Comparison of ENCODE assay signal across 22 mouse cellular contexts in genomic region chr5:113009183-113009820, GRCm38 (mm10). TPM values are rescaled to one million over a fixed set of nuclear protein-coding genes. Genes with fewer than 3 reads are reported as not detected.
DNase-seq lines count a peak whose midpoint lies in the region; ATAC-seq and TF ChIP-seq lines count a peak whose summit lies in the region.
"Had no signal": no experiment of that assay in that cellular context is flagged by ENCODE, and none has a peak within 500 bp of the region (broad histone marks: within the 10 kb centered on the region; RNA-seq: fewer than 3 reads in every experiment).

No protein-coding gene starts in this region.

- H3K27me3 ChIP-seq in heart, embryonic 12.5 days (replicated peaks) = no peaks in the 10 kb centered on the region
- no peaks in the 10 kb centered on the region for H3K27me3 ChIP-seq in liver, postnatal 0 days (ENCODE audit: insufficient read depth, low read length)
- peaks cover 2% of the 10 kb centered on the region; the same call in 1 of the 2 replicates for H3K27me3 ChIP-seq in liver, embryonic 11.5 days (replicated peaks; ENCODE audit: control insufficient read depth, insufficient read depth, low read length)
- H3K27me3 ChIP-seq: neural tube, embryonic 15.5 days had no signal

- H3K79me2 ChIP-seq in macrophage (ENCODE audit: inconsistent target) = peaks cover 26% of the 10 kb centered on the region; the same call in 1 of the 2 replicates

- no peak overlapping the region for H3K4me3 ChIP-seq in heart, embryonic 12.5 days
- H3K4me3 ChIP-seq in liver, postnatal 0 days (ENCODE audit: low read depth, low read length) = no peak overlapping the region
- H3K4me3 ChIP-seq in liver, embryonic 11.5 days (ENCODE audit: low read depth, low read length) = no peak overlapping the region
- no peak overlapping the region for H3K4me3 ChIP-seq in macrophage (ENCODE audit: inconsistent target)
- H3K4me3 ChIP-seq: forebrain, embryonic 10.5 days; hindbrain, embryonic 10.5 days; megakaryocyte, embryonic 14.5 days; neural tube, embryonic 15.5 days had no signal

- WGBS in heart, embryonic 12.5 days = 54% methylated on average over 8 of the region's 8 CpGs
- 56% methylated on average over 8 of the region's 8 CpGs for WGBS in liver, postnatal 0 days (ENCODE audit: insufficient replicate concordance)
- WGBS in liver, embryonic 11.5 days = 77% methylated on average over 8 of the region's 8 CpGs
- WGBS in macrophage (ENCODE audit: missing documents) = 24% methylated on average over 8 of the region's 8 CpGs

- no peak for DNase-seq in heart, postnatal 25 days (ENCODE audit: low spot score)
- DNase-seq in liver, postnatal 0 days = no peak
- no peak for DNase-seq in liver, embryonic 11.5 days (ENCODE audit: low spot score)
- no peak for DNase-seq in right cerebral cortex, postnatal 25 days
- no peak for DNase-seq in testis, postnatal 14 days (ENCODE audit: low spot score)
- DNase-seq: cerebellum, postnatal 25 days; forebrain, postnatal 0 days; layer of hippocampus, postnatal 36 days; left cerebral cortex, postnatal 4 days; lung, adult 2 months; midbrain, embryonic 14.5 days; right cerebral cortex, postnatal 14 days had no signal

- no peak for TF ChIP-seq CTCF in liver, postnatal 0 days (IDR thresholded peaks at IDR 0.05; ENCODE audit: low read depth)

- H3K9me3 ChIP-seq in heart, embryonic 12.5 days (replicated peaks) = no peaks in the 10 kb centered on the region
- no peaks in the 10 kb centered on the region for H3K9me3 ChIP-seq in liver, postnatal 0 days (ENCODE audit: low read length)
- H3K9me3 ChIP-seq in liver, embryonic 11.5 days (ENCODE audit: control insufficient read depth, low read length) = no peaks in the 10 kb centered on the region
- H3K9me3 ChIP-seq: forebrain, embryonic 10.5 days; hindbrain, embryonic 10.5 days; megakaryocyte, embryonic 14.5 days; neural tube, embryonic 15.5 days had no signal

- peak overlapping the region; percentile 15; the same call in 1 of the 2 replicates for H3K27ac ChIP-seq in heart, embryonic 12.5 days (ENCODE audit: poor library complexity, severe bottlenecking)
- H3K27ac ChIP-seq in liver, postnatal 0 days (ENCODE audit: low read depth) = no peak overlapping the region
- H3K27ac ChIP-seq in liver, embryonic 11.5 days (ENCODE audit: low read depth, low read length) = no peak overlapping the region
- H3K27ac ChIP-seq in macrophage = peak overlapping the region; percentile 12; the same call in 1 of the 2 replicates
- H3K27ac ChIP-seq: forebrain, embryonic 10.5 days; hindbrain, embryonic 10.5 days; hindbrain, postnatal 0 days; kidney, postnatal 0 days; neural tube, embryonic 15.5 days had no signal

- intact Hi-C loops in heart, postnatal 25 days (cut with DNase I) = no loop called here

- H3K36me3 ChIP-seq in heart, embryonic 12.5 days = 0 out of 2 replicates have a peak, but pooled peaks cover 4% of the 10 kb centered on the region
- no peaks in the 10 kb centered on the region for H3K36me3 ChIP-seq in liver, postnatal 0 days (replicated peaks; ENCODE audit: insufficient read depth, low read length)
- no peaks in the 10 kb centered on the region for H3K36me3 ChIP-seq in liver, embryonic 11.5 days (ENCODE audit: control insufficient read depth, insufficient read depth, low read length)
- no peaks in the 10 kb centered on the region for H3K36me3 ChIP-seq in macrophage (ENCODE audit: inconsistent target)
- H3K36me3 ChIP-seq: forebrain, embryonic 10.5 days; hindbrain, embryonic 10.5 days; neural tube, embryonic 15.5 days had no signal

- H3K9ac ChIP-seq in heart, embryonic 12.5 days = no peak overlapping the region
- no peak overlapping the region for H3K9ac ChIP-seq in liver, postnatal 0 days (replicated peaks)
- no peak overlapping the region for H3K9ac ChIP-seq in liver, embryonic 11.5 days (ENCODE audit: low read depth, low read length)
- H3K9ac ChIP-seq: forebrain, postnatal 0 days; neural tube, embryonic 15.5 days had no signal

- peak overlapping the region; percentile 19; the same call in 1 of the 2 replicates for H3K4me2 ChIP-seq in heart, embryonic 12.5 days
- peak overlapping the region; percentile 26; the same call in 1 of the 2 replicates for H3K4me2 ChIP-seq in liver, postnatal 0 days (ENCODE audit: low read depth, low read length)
- H3K4me2 ChIP-seq in liver, embryonic 11.5 days = no peak overlapping the region
- H3K4me2 ChIP-seq: neural tube, embryonic 15.5 days had no signal

- peaks cover 59% of the 10 kb centered on the region for H3K4me1 ChIP-seq in heart, embryonic 12.5 days (replicated peaks)
- H3K4me1 ChIP-seq in liver, postnatal 0 days (ENCODE audit: insufficient read depth) = peaks cover 18% of the 10 kb centered on the region
- H3K4me1 ChIP-seq in liver, embryonic 11.5 days (replicated peaks; ENCODE audit: control insufficient read depth, insufficient read depth, low read length) = peaks cover 6% of the 10 kb centered on the region; the same call in 1 of the 2 replicates

- TF ChIP-seq EP300 in liver, postnatal 0 days (IDR thresholded peaks at IDR 0.05; ENCODE audit: low read depth) = no peak

- no peak for ATAC-seq in heart, embryonic 12.5 days (ENCODE audit: insufficient number of reproducible peaks, low FRiP score)
- ATAC-seq in liver, postnatal 0 days = no peak
- no peak for ATAC-seq in liver, embryonic 11.5 days (replicated peaks; ENCODE audit: low FRiP score)
- ATAC-seq in common myeloid progenitor, adult 5-6 weeks (replicated peaks; ENCODE audit: low read depth, poor library complexity, severe bottlenecking) = peak; percentile 60
- ATAC-seq: forebrain, postnatal 0 days; hindbrain, postnatal 0 days; intestine, postnatal 0 days had no signal

RNA-seq across cellular contexts. Expression of gene Grk3, which starts 6.3 kb away (rescaled TPM):
- polyA plus RNA-seq in heart, embryonic 12.5 days (2016; fragmentation: Nextera tagmentation; extraction: Ambion mirVana) = 14.1 and 16.1 TPM in 2 replicates
- total RNA-seq in heart, postnatal 25 days (2021) = 1 to 10 TPM; 5.1 to 6.6 TPM
- polyA plus RNA-seq in liver, postnatal 0 days (2015; fragmentation: Nextera tagmentation; extraction: Ambion mirVana) = 1.9 and 2.1 TPM in 2 replicates
- 3.8 and 4.2 TPM in 2 replicates for polyA plus RNA-seq in liver, embryonic 11.5 days (2014; fragmentation: Nextera tagmentation; extraction: Ambion mirVana)
- 26.0 and 27.2 TPM in 2 replicates for total RNA-seq in common myeloid progenitor, adult 5-6 weeks (2017)
- 100 to 1,000 TPM in 9 of 26 experiments, 10 to 100 TPM in 17; 37.7 to 150 (median 89.0) TPM for total RNA-seq in macrophage (2018; cell fraction: chromatin; rRNA removed)
- 10 to 100 TPM in 1 of 26 experiments, 1 to 10 TPM in 25; 3.2 to 10.5 (median 5.4) TPM for total RNA-seq in macrophage (2018; cell fraction: cytosol; rRNA removed)
- 100 to 1,000 TPM in 1 of 26 experiments, 10 to 100 TPM in 25; 20.0 to 177 (median 40.1) TPM for total RNA-seq in macrophage (2018; cell fraction: nucleus; rRNA removed)
- polyA plus RNA-seq in macrophage (2018) = 2.0 to 8.0 TPM (median 3.6 TPM) in 3 replicates

Comparison
In these comparisons a context has a peak if more than half of its experiments do, and no peak if none do; other contexts are left out.
1. H3K27ac ChIP-seq: peak in heart, embryonic 12.5 days (single experiment) and macrophage (single experiment); none in liver, postnatal 0 days (single experiment) and liver, embryonic 11.5 days (single experiment).